Mouse (Mus musculus): ENCODE results near the gene Tmem229b.
A peak's percentile ranks its signal among the peaks of the same experiment; 100 is the strongest.

GRCm38 (mm10) chr12:78947161-78947560, 60.3 kb downstream of the Tmem229b start:
- TF ChIP-seq E2F4 (IDR thresholded peaks at IDR 0.05; ENCODE audit: borderline replicate concordance, low read depth, low read length) (no peak), CTCF (IDR thresholded peaks at IDR 0.05 in 2 of 3, conservative IDR thresholded peaks at IDR 0.05 in 1 of 3; ENCODE audit: control insufficient read depth in 1 of 3, insufficient read depth in 1 of 3, low read depth in 2 of 3, low read length in 3 of 3, poor library complexity in 1 of 3, severe bottlenecking in 1 of 3) (peak in 1 of 3 experiments; percentile 22; a peak in 2 of 6 replicates), POLR2A (IDR thresholded peaks at IDR 0.05; ENCODE audit: control insufficient read depth in 1 of 2, insufficient read depth in 1 of 2, low read depth in 1 of 2, low read length in 2 of 2, poor library complexity in 1 of 2) (no peak), RCOR1 (IDR thresholded peaks at IDR 0.05; ENCODE audit: low read depth, low read length) (no peak), UBTF (IDR thresholded peaks at IDR 0.05; ENCODE audit: borderline replicate concordance, insufficient read depth, low read depth, low read length) (no peak), RAD21 (IDR thresholded peaks at IDR 0.05; ENCODE audit: low read depth, low read length) (peak; percentile 25), MYB (IDR thresholded peaks at IDR 0.05; ENCODE audit: low read depth, low read length) (no peak), ZMIZ1 (IDR thresholded peaks at IDR 0.05; ENCODE audit: low read depth, low read length) (no peak), JUND (IDR thresholded peaks at IDR 0.05; ENCODE audit: low read depth, low read length) (no peak)

All from MEL (cell line).